Mouse (Mus musculus) embryonic facial prominence, embryonic 11.5 days (tissue): ENCODE data around the gene Gmcl1. TPM values are rescaled to one million over a fixed set of nuclear protein-coding genes. Genes with fewer than 3 reads are reported as not detected.

Experiments
- ATAC-seq: fragments of 200-750 bp; cut with Nextera tagmentation; replicated peaks from 2 replicates; pipeline ENCODE4 v1.8.0; 2017; ENCODE audit warnings: low read depth; ENCODE audit not compliant: insufficient number of reproducible peaks, low FRiP score, low TSS enrichment
- DNase-seq: peaks from one replicate; pipeline ENCODE4 v3.0.0-alpha.2; 2015; ENCODE audit warnings: low spot score
- H3K27ac ChIP-seq: fragments of 300-500 bp; sonication (generic); replicated peaks from 2 replicates; pipeline ENCODE4 v1.5.1; 2014; ENCODE audit warnings: mild to moderate bottlenecking, low read depth, low read length, control low read depth
- H3K27me3 ChIP-seq: fragments of 300-500 bp; sonication (generic); 2 replicates; pipeline ENCODE4 v1.6.1; 2014; ENCODE audit warnings: mild to moderate bottlenecking, low read length, moderate library complexity, mixed read lengths; ENCODE audit not compliant: control insufficient read depth, insufficient read depth
- H3K36me3 ChIP-seq: fragments of 300-500 bp; sonication (generic); replicated peaks from 2 replicates; pipeline ENCODE4 v1.6.1; 2014; ENCODE audit warnings: low read depth, mild to moderate bottlenecking, low read length, moderate library complexity, mixed read lengths; ENCODE audit not compliant: control insufficient read depth, insufficient read depth
- H3K4me1 ChIP-seq: fragments of 300-500 bp; sonication (generic); 2 replicates; pipeline ENCODE4 v1.6.1; 2014; ENCODE audit warnings: low read length, mixed read lengths; ENCODE audit not compliant: control insufficient read depth, insufficient read depth
- H3K4me2 ChIP-seq: fragments of 300-500 bp; sonication (generic); 2 replicates; pipeline ENCODE4 v1.6.1; 2014; ENCODE audit warnings: low read depth, mild to moderate bottlenecking, control low read depth, low read length, moderate library complexity
- H3K4me3 ChIP-seq: fragments of 300-500 bp; sonication (generic); 2 replicates; pipeline ENCODE4 v1.5.1; 2014; ENCODE audit warnings: low read depth, low read length, control low read depth
- H3K9ac ChIP-seq: fragments of 300-500 bp; sonication (generic); replicated peaks from 2 replicates; pipeline ENCODE4 v1.6.1; 2014; ENCODE audit warnings: mild to moderate bottlenecking, control low read depth, low read length
- H3K9me3 ChIP-seq: fragments of 300-500 bp; sonication (generic); replicated peaks from 2 replicates; pipeline ENCODE4 v1.6.1; 2016; ENCODE audit warnings: mild to moderate bottlenecking, low read length, inconsistent platforms, mixed read lengths; ENCODE audit not compliant: control insufficient read depth
- WGBS: fragments of 180-500 bp; shearing (Covaris S2); extraction: QIAGEN DNeasy Blood & Tissue Kit; methylation state at CpG from one replicate; pipeline ENCODE4 v1.1.7; 2014; 5-methylcytosine and 5-hydroxymethylcytosine counted together
- polyA plus RNA-seq: library from polyadenylated mRNA; unstranded; fragments of >200 nt; fragmentation: Nextera tagmentation; extraction: Ambion mirVana; gene quantifications from 2 replicates; pipeline ENCODE4 v1.2.1, GENCODE M21; 2014

Gmcl1 gene
- polyA plus RNA-seq, 1 experiment from 2014 or later: 57.4 TPM

- no peaks in the 10 kb centered on the region for H3K36me3 ChIP-seq
- H3K27ac ChIP-seq: no peak overlapping the region
- no peak overlapping the region for H3K9ac ChIP-seq
- H3K9me3 ChIP-seq: no peaks in the 10 kb centered on the region
- DNase-seq (no peak), ATAC-seq (no peak)
- no peaks in the 10 kb centered on the region for H3K27me3 ChIP-seq
- no peak overlapping the region for H3K4me3 ChIP-seq
- no peak overlapping the region for H3K4me2 ChIP-seq
- H3K4me1 ChIP-seq: no peaks in the 10 kb centered on the region
- 85% methylated on average over 4 of the region's 4 CpGs for WGBS
Observed at GRCm38 (mm10) chr6:86773830-86774229, 40.6 kb upstream of the Gmcl1 start.

- Histone ChIP-seq H3K4me3 (no peak overlapping the region), H3K4me2 (no peak overlapping the region), H3K27ac (no peak overlapping the region), H3K36me3 (no peaks in the 10 kb centered on the region), H3K27me3 (no peaks in the 10 kb centered on the region), H3K9me3 (no peaks in the 10 kb centered on the region), H3K4me1 (no peaks in the 10 kb centered on the region), H3K9ac (no peak overlapping the region)
- whole genome bisulfite sequencing: 87% methylated on average over 7 of the region's 7 CpGs
- no peak for DNase-seq
- ATAC-seq: no peak
Observed at GRCm38 (mm10) chr6:86772631-86773030, 39.4 kb upstream of the Gmcl1 start.

- Histone ChIP-seq H3K27me3 (no peaks in the 10 kb centered on the region), H3K36me3 (no peaks in the 10 kb centered on the region), H3K4me2 (no peak overlapping the region), H3K4me1 (no peaks in the 10 kb centered on the region), H3K4me3 (no peak overlapping the region), H3K27ac (no peak overlapping the region), H3K9ac (no peak overlapping the region), H3K9me3 (no peaks in the 10 kb centered on the region)
- DNase-seq: no peak
- WGBS: 86% methylated on average over 4 of the region's 4 CpGs
- no peak for ATAC-seq
Observed at GRCm38 (mm10) chr6:86768938-86769337, 35.8 kb upstream of the Gmcl1 start.

GRCm38 (mm10) chr6:86768186-86768776, 35.1 kb upstream of the Gmcl1 start:
- 86% methylated on average over 4 of the region's 4 CpGs for WGBS
- Histone ChIP-seq H3K27ac (no peak overlapping the region), H3K9ac (no peak overlapping the region), H3K36me3 (no peaks in the 10 kb centered on the region), H3K27me3 (no peaks in the 10 kb centered on the region), H3K9me3 (no peaks in the 10 kb centered on the region), H3K4me2 (no peak overlapping the region), H3K4me1 (no peaks in the 10 kb centered on the region), H3K4me3 (no peak overlapping the region)
- DNase-seq: no peak
- ATAC-seq: no peak

DNA sequence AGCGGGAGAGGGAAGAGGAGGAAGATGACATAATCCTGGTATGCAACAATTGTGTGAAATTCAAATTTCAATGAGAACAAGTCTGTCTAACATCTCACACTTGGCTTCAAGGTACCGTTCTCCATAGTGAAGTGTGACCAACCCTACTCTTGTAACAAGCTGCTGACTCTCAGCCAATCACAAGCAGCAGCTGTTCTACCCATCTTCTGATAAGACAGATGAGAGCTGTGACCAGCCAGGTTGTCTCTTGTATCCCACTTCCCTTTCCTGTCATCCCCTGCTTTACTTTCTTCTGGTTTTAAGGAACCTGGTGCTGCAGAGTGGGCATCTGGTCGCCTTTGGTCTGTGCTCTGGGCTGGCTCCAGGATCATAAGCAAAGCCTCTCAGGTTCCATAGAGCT, 34.3 kb upstream of the Gmcl1 start:
- no peak overlapping the region for H3K9ac ChIP-seq
- H3K9me3 ChIP-seq: no peaks in the 10 kb centered on the region
- no peak overlapping the region for H3K4me2 ChIP-seq
- no peaks in the 10 kb centered on the region for H3K27me3 ChIP-seq
- 79% methylated on average over 3 of the region's 3 CpGs for WGBS
- H3K4me1 ChIP-seq: no peaks in the 10 kb centered on the region
- ATAC-seq (no peak), DNase-seq (no peak)
- no peak overlapping the region for H3K27ac ChIP-seq
- no peaks in the 10 kb centered on the region for H3K36me3 ChIP-seq
- H3K4me3 ChIP-seq: no peak overlapping the region

GRCm38 (mm10) chr6:86765637-86766059, 32.5 kb upstream of the Gmcl1 start:
- DNase-seq: no peak
- ATAC-seq: no peak
- WGBS: 69% methylated on average over 6 of the region's 6 CpGs
- H3K9me3 ChIP-seq: no peaks in the 10 kb centered on the region
- no peaks in the 10 kb centered on the region for H3K36me3 ChIP-seq
- no peak overlapping the region for H3K4me3 ChIP-seq
- no peaks in the 10 kb centered on the region for H3K27me3 ChIP-seq
- H3K4me1 ChIP-seq: no peaks in the 10 kb centered on the region
- H3K9ac ChIP-seq: no peak overlapping the region
- no peak overlapping the region for H3K4me2 ChIP-seq
- no peak overlapping the region for H3K27ac ChIP-seq

- no peak overlapping the region for H3K4me3 ChIP-seq
- no peak overlapping the region for H3K27ac ChIP-seq
- H3K4me2 ChIP-seq: no peak overlapping the region
- no peaks in the 10 kb centered on the region for H3K36me3 ChIP-seq
- DNase-seq (peak; percentile 14), ATAC-seq (no peak)
- no peaks in the 10 kb centered on the region for H3K27me3 ChIP-seq
- no peaks in the 10 kb centered on the region for H3K9me3 ChIP-seq
- WGBS: 85% methylated on average over 10 of the region's 10 CpGs
- no peaks in the 10 kb centered on the region for H3K4me1 ChIP-seq
- no peak overlapping the region for H3K9ac ChIP-seq
Observed at GRCm38 (mm10) chr6:86754105-86754863, 21.1 kb upstream of the Gmcl1 start.

DNA sequence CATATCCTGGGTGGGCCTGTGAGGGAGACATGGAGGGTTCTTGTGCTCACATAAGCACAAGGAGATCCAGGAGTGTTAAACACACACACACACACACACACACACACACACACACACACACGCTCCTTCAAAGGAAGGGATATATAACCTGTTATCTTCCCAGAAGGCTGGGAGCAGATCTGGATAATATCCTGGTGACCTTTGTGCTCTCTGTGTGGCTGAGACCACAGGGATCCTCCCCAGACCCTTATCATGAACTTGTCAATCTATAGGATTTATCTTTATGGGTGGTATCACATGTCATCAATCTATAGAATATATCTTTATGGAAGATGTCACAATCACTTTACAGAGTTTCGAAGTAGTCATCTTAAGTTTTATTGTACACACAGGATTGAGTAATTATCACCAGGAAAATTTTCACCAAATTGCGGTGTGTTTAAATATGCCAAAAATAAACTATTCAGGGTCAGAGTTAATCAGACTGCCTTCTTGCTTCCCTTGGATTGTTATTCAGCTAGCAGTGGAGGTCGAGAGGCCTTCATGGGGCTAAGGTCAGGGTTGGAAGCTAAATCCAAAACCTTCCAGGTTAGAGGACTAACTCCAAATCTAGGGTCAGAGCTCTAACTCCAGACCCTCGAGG, 19.8 kb upstream of the Gmcl1 start:
- H3K9me3 ChIP-seq: no peaks in the 10 kb centered on the region
- no peaks in the 10 kb centered on the region for H3K4me1 ChIP-seq
- H3K27me3 ChIP-seq: no peaks in the 10 kb centered on the region
- H3K4me2 ChIP-seq: no peak overlapping the region
- H3K9ac ChIP-seq: no peak overlapping the region
- H3K36me3 ChIP-seq: no peaks in the 10 kb centered on the region
- DNase-seq: no peak
- H3K4me3 ChIP-seq: no peak overlapping the region
- H3K27ac ChIP-seq: no peak overlapping the region
- 79% methylated on average over 5 of the region's 5 CpGs for WGBS
- ATAC-seq: no peak
